Mouse (Mus musculus) midbrain, embryonic 11.5 days (tissue): ENCODE measurements around the gene Traf3ip2. TPM values are rescaled to one million over a fixed set of nuclear protein-coding genes. Genes with fewer than 3 reads are reported as not detected.

ENCODE experiments used
- ATAC-seq: fragments of 200-750 bp; cut with Nextera tagmentation; 2 replicates; pipeline ENCODE4 v1.8.0; 2017; ENCODE audit warnings: moderate TSS enrichment, moderate library complexity; ENCODE audit not compliant: low FRiP score
- DNase-seq: peaks from one replicate; pipeline ENCODE4 v3.0.0; 2015; ENCODE audit warnings: low spot score; ENCODE audit errors: missing footprints
- H3K27ac ChIP-seq: fragments of 300-500 bp; sonication (generic); 2 replicates; pipeline ENCODE4 v1.5.1; 2014; ENCODE audit warnings: low read depth, low read length
- H3K27me3 ChIP-seq: fragments of 300-500 bp; sonication (generic); 2 replicates; pipeline ENCODE4 v1.6.1; 2014; ENCODE audit warnings: mild to moderate bottlenecking, low read length, moderate library complexity, mixed read lengths; ENCODE audit not compliant: control insufficient read depth, insufficient read depth
- H3K36me3 ChIP-seq: fragments of 300-500 bp; sonication (generic); 2 replicates; pipeline ENCODE4 v1.6.1; 2014; ENCODE audit warnings: mild to moderate bottlenecking, low read length, moderate library complexity, mixed read lengths; ENCODE audit not compliant: control insufficient read depth, insufficient read depth
- H3K4me1 ChIP-seq: fragments of 300-500 bp; sonication (generic); 2 replicates; pipeline ENCODE4 v1.6.1; 2014; ENCODE audit warnings: low read length; ENCODE audit not compliant: control insufficient read depth, insufficient read depth
- H3K4me2 ChIP-seq: fragments of 300-500 bp; sonication (generic); 2 replicates; pipeline ENCODE4 v1.6.1; 2014; ENCODE audit warnings: mild to moderate bottlenecking, moderate library complexity
- H3K4me3 ChIP-seq: fragments of 300-500 bp; sonication (generic); 2 replicates; pipeline ENCODE4 v1.5.1; 2014; ENCODE audit warnings: low read depth, low read length
- H3K9ac ChIP-seq: fragments of 300-500 bp; sonication (generic); 2 replicates; pipeline ENCODE4 v1.6.1; 2014; ENCODE audit warnings: low read length
- H3K9me3 ChIP-seq: fragments of 300-500 bp; sonication (generic); 2 replicates; pipeline ENCODE4 v1.6.1; 2016; ENCODE audit warnings: low read length; ENCODE audit not compliant: control insufficient read depth
- WGBS: fragments of 180-500 bp; shearing (Covaris S2); extraction: QIAGEN DNeasy Blood & Tissue Kit; methylation state at CpG from one replicate; pipeline ENCODE4 v1.1.7; 2014; 5-methylcytosine and 5-hydroxymethylcytosine counted together
- polyA plus RNA-seq: library from polyadenylated mRNA; unstranded; fragments of >200 nt; fragmentation: Nextera tagmentation; extraction: Ambion mirVana; gene quantifications from 2 replicates; pipeline ENCODE4 v1.2.1, GENCODE M21; 2014

Gene Traf3ip2
- polyA plus RNA-seq, 1 experiment from 2014 or later: 3.9 TPM

- no peak overlapping the region for H3K27ac ChIP-seq
- 62% methylated on average over 12 of the region's 12 CpGs for WGBS
- H3K27me3 ChIP-seq: no peaks in the 10 kb centered on the region
- no peak overlapping the region for H3K4me2 ChIP-seq
- no peak for ATAC-seq
- no peak overlapping the region for H3K9ac ChIP-seq
- no peaks in the 10 kb centered on the region for H3K36me3 ChIP-seq
- H3K4me1 ChIP-seq: peaks cover 4% of the 10 kb centered on the region; the same call in 1 of the 2 replicates
- H3K4me3 ChIP-seq: no peak overlapping the region
- DNase-seq: peak; percentile 57
- H3K9me3 ChIP-seq: no peaks in the 10 kb centered on the region
Measured at GRCm38 (mm10) chr10:39624837-39625625, 12.3 kb downstream of the Traf3ip2 start.

GRCm38 (mm10) chr10:39625626-39626260 lies 13.0 kb downstream of the Traf3ip2 start:
- Histone ChIP-seq H3K9ac (no peak overlapping the region; the same call in 1 of the 2 replicates), H3K27ac (no peak overlapping the region), H3K4me3 (no peak overlapping the region), H3K36me3 (no peaks in the 10 kb centered on the region), H3K4me2 (no peak overlapping the region), H3K9me3 (no peaks in the 10 kb centered on the region), H3K4me1 (peaks cover 6% of the 10 kb centered on the region; the same call in 1 of the 2 replicates), H3K27me3 (no peaks in the 10 kb centered on the region)
- DNase-seq (no peak), ATAC-seq (no peak)
- 87% methylated on average over 11 of the region's 11 CpGs for WGBS

GRCm38 (mm10) chr10:39626376-39626775 lies 13.6 kb downstream of the Traf3ip2 start:
- H3K9me3 ChIP-seq: no peaks in the 10 kb centered on the region
- no peaks in the 10 kb centered on the region for H3K36me3 ChIP-seq
- H3K27me3 ChIP-seq: no peaks in the 10 kb centered on the region
- ATAC-seq (no peak), DNase-seq (no peak)
- H3K4me1 ChIP-seq: peaks cover 8% of the 10 kb centered on the region
- WGBS: 90% methylated on average over 12 of the region's 12 CpGs
- no peak overlapping the region for H3K4me2 ChIP-seq
- no peak overlapping the region for H3K4me3 ChIP-seq
- H3K27ac ChIP-seq: no peak overlapping the region
- H3K9ac ChIP-seq: no peak overlapping the region; the same call in 1 of the 2 replicates

GRCm38 (mm10) chr10:39628799-39629517 lies 16.2 kb downstream of the Traf3ip2 start:
- 38% methylated on average over 10 of the region's 10 CpGs for WGBS

GRCm38 (mm10) chr10:39629746-39630552 lies 17.2 kb downstream of the Traf3ip2 start:
- H3K9ac ChIP-seq: no peak overlapping the region
- DNase-seq: no peak
- no peaks in the 10 kb centered on the region for H3K27me3 ChIP-seq
- no peak for ATAC-seq
- no peak overlapping the region for H3K4me2 ChIP-seq
- 73% methylated on average over 18 of the region's 18 CpGs for WGBS
- no peak overlapping the region for H3K4me3 ChIP-seq
- H3K9me3 ChIP-seq: no peaks in the 10 kb centered on the region
- no peaks in the 10 kb centered on the region for H3K36me3 ChIP-seq
- H3K27ac ChIP-seq: no peak overlapping the region; the same call in 1 of the 2 replicates
- H3K4me1 ChIP-seq: peaks cover 8% of the 10 kb centered on the region

More at GRCm38 (mm10) chr10:39628799-39629517, 16.2 kb downstream of the Traf3ip2 start:
- H3K36me3 ChIP-seq: no peaks in the 10 kb centered on the region
- peaks cover 8% of the 10 kb centered on the region for H3K4me1 ChIP-seq
- no peaks in the 10 kb centered on the region for H3K27me3 ChIP-seq
- no peak for DNase-seq
- H3K4me2 ChIP-seq: no peak overlapping the region
- no peak overlapping the region for H3K27ac ChIP-seq
- no peaks in the 10 kb centered on the region for H3K9me3 ChIP-seq
- ATAC-seq: no peak
- no peak overlapping the region for H3K9ac ChIP-seq
- no peak overlapping the region for H3K4me3 ChIP-seq

GRCm38 (mm10) chr10:39630811-39631210 lies 18.1 kb downstream of the Traf3ip2 start:
- Histone ChIP-seq H3K27me3 (no peaks in the 10 kb centered on the region), H3K4me2 (no peak overlapping the region), H3K36me3 (no peaks in the 10 kb centered on the region), H3K4me3 (no peak overlapping the region), H3K4me1 (peaks cover 8% of the 10 kb centered on the region), H3K9me3 (no peaks in the 10 kb centered on the region), H3K9ac (no peak overlapping the region), H3K27ac (no peak overlapping the region)
- 46% methylated on average over 6 of the region's 6 CpGs for WGBS
- ATAC-seq: peak; percentile 34; the same call in 1 of the 2 replicates
- no peak for DNase-seq

- Histone ChIP-seq H3K27me3 (no peaks in the 10 kb centered on the region), H3K36me3 (no peaks in the 10 kb centered on the region), H3K27ac (no peak overlapping the region), H3K4me1 (peaks cover 8% of the 10 kb centered on the region), H3K4me3 (no peak overlapping the region), H3K9ac (no peak overlapping the region), H3K4me2 (no peak overlapping the region), H3K9me3 (no peaks in the 10 kb centered on the region)
- DNase-seq: no peak
- WGBS: 87% methylated on average over 14 of the region's 14 CpGs
- no peak for ATAC-seq
Measured at GRCm38 (mm10) chr10:39631627-39632026, 18.9 kb downstream of the Traf3ip2 start.

GRCm38 (mm10) chr10:39633379-39633778 lies 20.6 kb downstream of the Traf3ip2 start:
- H3K4me3 ChIP-seq: no peak overlapping the region
- 79% methylated on average over 6 of the region's 6 CpGs for WGBS

More at GRCm38 (mm10) chr10:39633379-39633778, 20.6 kb downstream of the Traf3ip2 start:
- no peaks in the 10 kb centered on the region for H3K9me3 ChIP-seq
- no peaks in the 10 kb centered on the region for H3K27me3 ChIP-seq
- no peak overlapping the region for H3K9ac ChIP-seq
- no peak overlapping the region for H3K4me2 ChIP-seq
- no peaks in the 10 kb centered on the region for H3K36me3 ChIP-seq
- H3K4me1 ChIP-seq: peaks cover 10% of the 10 kb centered on the region
- DNase-seq: no peak
- no peak for ATAC-seq
- H3K27ac ChIP-seq: no peak overlapping the region
